Mouse (Mus musculus): Measurements from ENCODE around the gene Ube2r2. TPM values are rescaled to one million over a fixed set of nuclear protein-coding genes. Genes with fewer than 3 reads are reported as not detected.

The Ube2r2 gene
- polyA plus RNA-seq, 1 experiment from 2014 or later = 115 TPM

GRCm38 (mm10) chr4:41097871-41098576 lies 37.5 kb upstream of the Ube2r2 start, which contains the start of gene Aqp3:
Gene Aqp3 (minus strand): TSS chr4:41098183.
- ChIA-PET CTCF (no interaction called here), POLR2A (no interaction called here)
- DNase-seq (ENCODE audit: low read depth, low spot score) = no peak
- in situ Hi-C loops (cut with MboI; ENCODE audit: low pct_unique_long_range_greater_than_20kb) = no loop called here
- no peaks in the 10 kb centered on the region for H3K27me3 ChIP-seq
- TF ChIP-seq CTCF (IDR thresholded peaks at IDR 0.05) = no peak
- no peak for ATAC-seq

- TF ChIP-seq CTCF (IDR thresholded peaks at IDR 0.05) = no peak
- DNase-seq (ENCODE audit: low read depth, low spot score) = no peak
- no peak for ATAC-seq
- in situ Hi-C loops (cut with MboI; ENCODE audit: low pct_unique_long_range_greater_than_20kb) = no loop called here
- ChIA-PET CTCF (no interaction called here), POLR2A (no interaction called here)
- H3K27me3 ChIP-seq = no peaks in the 10 kb centered on the region
These were observed 37.0 kb upstream of the Ube2r2 start for GRCm38 (mm10) chr4:41098577-41098951.

- ATAC-seq (no peak), DNase-seq (ENCODE audit: low read depth, low spot score) (no peak)
- no peaks in the 10 kb centered on the region for H3K27me3 ChIP-seq
- ChIA-PET POLR2A (no interaction called here), CTCF (no interaction called here)
- TF ChIP-seq CTCF (IDR thresholded peaks at IDR 0.05) = no peak
- in situ Hi-C loops (cut with MboI; ENCODE audit: low pct_unique_long_range_greater_than_20kb) = no loop called here
These were observed 34.6 kb upstream of the Ube2r2 start for GRCm38 (mm10) chr4:41100986-41101385.

- DNase-seq (ENCODE audit: low read depth, low spot score) = no peak
- no peak for TF ChIP-seq CTCF (IDR thresholded peaks at IDR 0.05)
- ChIA-PET POLR2A (no interaction called here), CTCF (interaction anchor here (1.4 to 2.2 kb wide), 2 partner anchors 39 to 51 kb away, joined by 3 to 9 read pairs; no protein-coding TSS in a partner anchor)
- in situ Hi-C loops (cut with MboI; ENCODE audit: low pct_unique_long_range_greater_than_20kb) = no loop called here
- ATAC-seq = no peak
- H3K27me3 ChIP-seq = no peaks in the 10 kb centered on the region
These were observed 32.6 kb upstream of the Ube2r2 start for GRCm38 (mm10) chr4:41102901-41103300.

GRCm38 (mm10) chr4:41107440-41107839 lies 28.1 kb upstream of the Ube2r2 start:
- ATAC-seq (no peak), DNase-seq (ENCODE audit: low read depth, low spot score) (no peak)
- ChIA-PET CTCF (no interaction called here), POLR2A (no interaction called here)
- in situ Hi-C loops (cut with MboI; ENCODE audit: low pct_unique_long_range_greater_than_20kb) = no loop called here
- TF ChIP-seq CTCF (IDR thresholded peaks at IDR 0.05) = no peak
- no peaks in the 10 kb centered on the region for H3K27me3 ChIP-seq

- POLR2A ChIA-PET = no interaction called here
- H3K27me3 ChIP-seq = no peaks in the 10 kb centered on the region
- in situ Hi-C loops (cut with MboI; ENCODE audit: low pct_unique_long_range_greater_than_20kb) = no loop called here
- ATAC-seq (no peak), DNase-seq (ENCODE audit: low read depth, low spot score) (no peak)
- no peak for TF ChIP-seq CTCF (IDR thresholded peaks at IDR 0.05)
- CTCF ChIA-PET = no interaction called here
These were observed 26.7 kb upstream of the Ube2r2 start for GRCm38 (mm10) chr4:41108717-41109425.

GRCm38 (mm10) chr4:41114358-41115070 lies 21.0 kb upstream of the Ube2r2 start:
- in situ Hi-C loops (cut with MboI; ENCODE audit: low pct_unique_long_range_greater_than_20kb) = no loop called here
- ChIA-PET POLR2A (no interaction called here), CTCF (interaction anchor here (2.1 kb wide), 1 partner anchor 64 kb away, joined by 6 read pairs; no protein-coding TSS in a partner anchor)
- no peak for TF ChIP-seq CTCF (IDR thresholded peaks at IDR 0.05)
- no peaks in the 10 kb centered on the region for H3K27me3 ChIP-seq
- ATAC-seq (no peak), DNase-seq (ENCODE audit: low read depth, low spot score) (no peak)

- no peak for DNase-seq (ENCODE audit: low read depth, low spot score)
- H3K27me3 ChIP-seq = no peaks in the 10 kb centered on the region
- CTCF ChIA-PET = interaction anchor here (2.1 kb wide), 1 partner anchor 65 kb away, joined by 6 read pairs; no protein-coding TSS in a partner anchor
- ATAC-seq = no peak
- in situ Hi-C loops (cut with MboI; ENCODE audit: low pct_unique_long_range_greater_than_20kb) = no loop called here
- TF ChIP-seq CTCF (IDR thresholded peaks at IDR 0.05) = no peak
- POLR2A ChIA-PET = no interaction called here
These were observed 20.5 kb upstream of the Ube2r2 start for GRCm38 (mm10) chr4:41115074-41115473.

GRCm38 (mm10) chr4:41115793-41116192 lies 19.8 kb upstream of the Ube2r2 start:
- in situ Hi-C loops (cut with MboI; ENCODE audit: low pct_unique_long_range_greater_than_20kb) = no loop called here
- TF ChIP-seq CTCF (IDR thresholded peaks at IDR 0.05) = no peak
- H3K27me3 ChIP-seq = no peaks in the 10 kb centered on the region
- no peak for ATAC-seq
- ChIA-PET POLR2A (no interaction called here), CTCF (interaction anchor here (2.1 kb wide), 1 partner anchor 65 kb away, joined by 6 read pairs; no protein-coding TSS in a partner anchor)
- no peak for DNase-seq (ENCODE audit: low read depth, low spot score)

- ATAC-seq = no peak
- no peak for TF ChIP-seq CTCF (IDR thresholded peaks at IDR 0.05)
- no peaks in the 10 kb centered on the region for H3K27me3 ChIP-seq
- no peak for DNase-seq (ENCODE audit: low read depth, low spot score)
- CTCF ChIA-PET = interaction anchor here (0.8 kb wide), 1 partner anchor 66 kb away, joined by 3 read pairs; no protein-coding TSS in a partner anchor
- in situ Hi-C loops (cut with MboI; ENCODE audit: low pct_unique_long_range_greater_than_20kb) = no loop called here
- POLR2A ChIA-PET = no interaction called here
These were observed 18.7 kb upstream of the Ube2r2 start for GRCm38 (mm10) chr4:41116817-41117216.

Data from Patski (cell line).